Mouse (Mus musculus) T-helper 2 cell (primary cell): ENCODE results near the gene Cdk6.
"Not testable (repeated sequence)": the region's sequence is repeated elsewhere in the genome, so short reads cannot be mapped to it uniquely, and the experiment has no call there.

Experiments
- in situ Hi-C: fragments of 300-600 bp; cut with MboI, MseI; formaldehyde crosslinking; loops from one replicate; pipeline ENCODE4 v1.15.1; 2025; ENCODE audit warnings: high pct_unique_total_duplicates

Cdk6 gene

GRCm38 (mm10) chr5:3508480-3509381 lies 167.4 kb downstream of the Cdk6 start:
- in situ Hi-C loops, result no loop called here

GRCm38 (mm10) chr5:3509503-3509902 lies 168.2 kb downstream of the Cdk6 start:
- in situ Hi-C loops, result no loop called here

GRCm38 (mm10) chr5:3511097-3511795 lies 170.0 kb downstream of the Cdk6 start:
- in situ Hi-C loops, result no loop called here

GRCm38 (mm10) chr5:3512584-3512983 lies 171.3 kb downstream of the Cdk6 start:
- in situ Hi-C loops, result no loop called here

GRCm38 (mm10) chr5:3514901-3515311 lies 173.6 kb downstream of the Cdk6 start:
- in situ Hi-C loops, result no loop called here

GRCm38 (mm10) chr5:3515477-3515876 lies 174.2 kb downstream of the Cdk6 start:
- in situ Hi-C loops, result no loop called here

- in situ Hi-C loops, result no loop called here
Measured at GRCm38 (mm10) chr5:3516481-3517075, 175.3 kb downstream of the Cdk6 start.

- in situ Hi-C loops, result no loop called here
Measured at GRCm38 (mm10) chr5:3520493-3521359, 179.4 kb downstream of the Cdk6 start.

- in situ Hi-C loops, result no loop called here
Measured at GRCm38 (mm10) chr5:3521741-3522140, 180.5 kb downstream of the Cdk6 start.

GRCm38 (mm10) chr5:3522826-3523225 lies 181.5 kb downstream of the Cdk6 start:
- in situ Hi-C loops, result no loop called here

- in situ Hi-C loops, result no loop called here
Measured at GRCm38 (mm10) chr5:3527041-3527691, 185.9 kb downstream of the Cdk6 start.

- in situ Hi-C loops, result no loop called here
Measured at GRCm38 (mm10) chr5:3529585-3530189, 188.4 kb downstream of the Cdk6 start.

GRCm38 (mm10) chr5:3532048-3532447 lies 190.8 kb downstream of the Cdk6 start:
- in situ Hi-C loops, result not testable (repeated sequence)

GRCm38 (mm10) chr5:3536592-3537212 lies 195.4 kb downstream of the Cdk6 start:
- in situ Hi-C loops, result no loop called here

GRCm38 (mm10) chr5:3538505-3539472 lies 197.5 kb downstream of the Cdk6 start:
- in situ Hi-C loops, result no loop called here

GRCm38 (mm10) chr5:3541871-3542270 lies 200.6 kb downstream of the Cdk6 start:
- in situ Hi-C loops, result no loop called here

- in situ Hi-C loops, result no loop called here
Measured at GRCm38 (mm10) chr5:3543629-3544479, 202.6 kb downstream of the Cdk6 start, which contains the start of gene Fam133b. Gene Fam133b (plus strand): TSS chr5:3543833.

- in situ Hi-C loops, result no loop called here
Measured at GRCm38 (mm10) chr5:3544480-3544769, 203.1 kb downstream of the Cdk6 start.
